Mouse (Mus musculus) c-Kit-positive CD71-positive TER-119-negative erythroid progenitor cells, embryonic 14.5 days (primary cell): ENCODE measurements around the gene Ptch1.

Source experiments
- DNase-seq: peaks from one replicate; pipeline ENCODE4 v3.0.0-alpha.2; 2013; ENCODE audit warnings: low read depth

The Ptch1 gene

GRCm38 (mm10) chr13:63540584-63540983 is 32.8 kb downstream of the Ptch1 start:
- no peak for DNase-seq

GRCm38 (mm10) chr13:63534981-63535380 is 38.4 kb downstream of the Ptch1 start:
- DNase-seq, result no peak

GRCm38 (mm10) chr13:63530857-63531256 is 42.5 kb downstream of the Ptch1 start:
- DNase-seq, result no peak

- no peak for DNase-seq
Measured at GRCm38 (mm10) chr13:63530371-63530764, 43.0 kb downstream of the Ptch1 start.

DNA sequence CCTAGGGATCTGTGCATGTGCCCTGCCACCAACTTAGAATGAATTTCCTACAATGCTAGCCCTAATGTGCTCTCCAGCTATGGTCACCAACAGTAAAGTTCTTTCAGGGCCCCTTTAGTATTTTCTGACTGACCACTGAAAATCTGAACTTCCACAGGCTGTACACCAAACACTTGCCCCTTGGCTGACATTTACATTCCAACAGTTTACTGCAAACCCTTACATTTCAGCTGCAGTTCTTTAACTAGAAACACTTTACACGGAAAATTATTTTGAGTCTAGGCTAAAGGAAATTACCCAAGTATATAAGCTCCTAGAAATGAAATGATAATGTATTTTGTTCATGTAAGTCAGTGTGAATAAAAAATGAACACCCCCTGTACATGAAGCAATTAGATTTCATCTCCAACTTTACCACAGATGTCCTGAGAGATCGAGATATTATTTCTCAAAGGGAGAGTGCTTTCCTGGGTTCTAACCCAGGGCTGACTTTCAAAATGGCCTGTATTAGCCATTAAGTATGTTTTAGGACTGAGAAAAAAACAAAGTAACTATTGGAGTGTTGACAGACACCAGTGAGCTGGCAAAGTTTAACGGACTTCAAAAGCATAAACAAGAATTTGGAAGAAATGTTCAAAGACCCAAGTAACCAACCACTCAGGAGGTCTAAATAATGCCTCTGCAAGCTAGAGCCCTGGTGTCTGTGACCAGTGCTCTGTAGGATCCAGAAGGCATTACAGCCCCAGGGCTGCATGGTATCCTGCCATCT is 43.6 kb downstream of the Ptch1 start:
- DNase-seq, result no peak

- DNase-seq, result no peak
Measured at GRCm38 (mm10) chr13:63528852-63529251, 44.5 kb downstream of the Ptch1 start.

DNA sequence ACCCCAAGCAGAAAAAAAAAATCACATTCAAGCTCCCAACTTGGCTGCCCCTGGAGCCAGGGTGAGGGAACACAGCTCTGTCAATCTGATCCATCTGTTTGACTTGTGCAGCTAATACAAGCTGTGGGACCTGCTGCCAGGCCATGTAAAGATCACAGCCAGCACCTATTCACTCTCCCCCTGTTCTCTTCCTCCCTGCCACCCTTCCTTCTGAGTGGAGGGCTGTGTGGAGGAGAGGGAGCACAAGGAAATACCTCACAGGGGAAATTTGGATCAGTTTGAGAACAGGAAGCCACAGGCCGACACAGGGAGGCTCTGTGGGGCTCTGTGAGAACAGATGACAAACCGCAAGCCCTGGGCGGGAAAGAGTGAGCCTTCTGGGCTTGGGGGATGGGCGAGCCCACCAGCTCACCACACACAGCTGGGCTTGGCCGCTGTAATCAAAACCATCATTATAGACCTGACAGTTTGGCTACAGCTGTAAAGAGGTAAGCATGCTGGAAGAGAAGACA is 45.2 kb downstream of the Ptch1 start:
- DNase-seq, result no peak

DNA sequence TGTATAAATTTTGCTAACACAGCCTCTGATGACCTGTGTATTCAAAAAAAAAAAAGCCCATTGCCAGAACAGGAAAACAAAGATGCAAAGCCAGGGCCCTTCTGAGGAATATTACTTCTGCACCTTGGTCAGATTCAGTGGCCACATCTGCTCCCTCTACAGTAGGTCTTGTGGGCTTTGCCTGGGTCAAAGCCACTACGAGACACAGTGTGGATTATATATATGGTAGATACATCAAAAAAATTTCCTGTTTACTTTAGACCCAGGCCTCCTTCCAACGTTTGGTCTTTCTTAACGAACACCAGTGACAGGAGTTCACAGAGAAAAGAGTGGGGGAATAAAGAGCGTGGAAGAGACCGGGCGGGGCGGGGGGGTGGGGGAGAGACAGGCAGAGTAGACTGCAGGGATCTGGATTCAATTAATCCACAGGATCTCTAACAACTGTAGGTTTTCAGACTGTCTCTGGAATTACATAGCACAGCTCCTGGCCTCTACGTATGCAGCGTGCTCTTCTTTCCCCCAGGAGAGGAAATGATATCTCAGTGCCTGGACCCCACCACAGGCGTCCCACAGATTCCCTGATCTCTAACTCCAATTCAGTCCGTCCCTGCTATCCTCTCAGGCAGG is 47.7 kb downstream of the Ptch1 start:
- no peak for DNase-seq

DNA sequence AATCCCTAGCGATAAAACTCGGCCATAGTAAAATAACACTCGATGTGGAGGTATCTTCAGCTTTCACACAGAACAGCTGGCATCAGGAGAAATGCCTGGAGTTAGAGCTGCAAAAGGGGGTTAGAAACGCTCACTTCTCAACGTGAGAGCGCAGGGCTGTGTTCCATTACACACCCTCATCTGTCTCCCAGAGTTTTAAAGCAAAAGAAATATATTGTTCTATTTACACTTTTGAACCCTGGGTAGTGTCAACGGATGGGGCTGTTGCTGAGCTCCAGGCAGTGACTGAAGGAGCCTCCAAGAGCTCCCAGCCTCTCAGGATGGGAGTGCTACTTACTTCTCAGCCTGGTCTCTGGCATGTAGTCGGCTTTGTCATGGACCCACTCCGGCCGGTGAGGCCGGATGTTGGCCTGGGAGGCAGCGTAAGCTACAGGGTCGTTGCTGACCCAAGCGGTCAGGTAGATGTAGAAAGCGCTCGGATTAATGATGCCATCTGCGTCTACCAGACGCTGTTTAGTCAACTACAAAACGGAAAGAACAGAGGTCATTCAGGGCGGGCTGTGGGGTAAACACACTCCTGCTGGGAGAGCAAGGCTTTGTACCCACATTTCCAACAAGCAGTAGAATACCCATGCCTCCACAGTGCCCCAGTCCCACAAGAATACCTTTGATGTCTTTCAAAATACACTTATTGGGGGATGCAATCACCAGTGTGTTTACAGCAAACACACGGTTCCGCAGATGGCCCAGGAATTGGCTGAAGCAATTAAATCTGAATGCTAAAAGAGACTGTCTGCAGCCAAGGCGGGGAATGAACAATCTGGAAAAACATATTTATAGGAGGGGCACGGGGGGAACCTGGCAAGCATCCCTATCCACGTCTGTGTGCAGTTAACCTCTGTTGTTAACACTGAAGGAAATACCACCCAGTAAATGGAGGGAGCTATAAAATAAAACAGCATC is 48.5 kb downstream of the Ptch1 start:
- no peak for DNase-seq

- DNase-seq, result no peak
Measured at GRCm38 (mm10) chr13:63524061-63524460, 49.3 kb downstream of the Ptch1 start.

DNA sequence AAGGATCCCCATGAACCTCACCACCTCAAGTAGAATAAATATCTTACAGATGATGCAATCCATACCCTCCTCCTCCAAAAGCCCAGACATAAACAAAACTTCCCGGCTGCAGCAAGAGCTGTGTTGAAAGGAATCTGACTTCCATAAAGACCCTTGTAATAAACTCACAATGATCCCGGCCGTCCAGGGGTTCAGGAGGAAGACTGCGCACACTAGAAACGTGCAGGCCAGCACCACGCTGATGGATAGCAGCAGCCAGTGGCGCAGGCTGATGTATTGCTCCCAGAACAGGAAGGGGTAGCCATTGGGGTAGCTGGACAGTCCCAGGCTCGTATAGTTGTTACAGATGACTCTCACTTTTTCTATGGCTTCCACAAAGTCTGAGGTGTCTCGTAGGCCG is 50.6 kb downstream of the Ptch1 start:
- DNase-seq, result no peak

DNA sequence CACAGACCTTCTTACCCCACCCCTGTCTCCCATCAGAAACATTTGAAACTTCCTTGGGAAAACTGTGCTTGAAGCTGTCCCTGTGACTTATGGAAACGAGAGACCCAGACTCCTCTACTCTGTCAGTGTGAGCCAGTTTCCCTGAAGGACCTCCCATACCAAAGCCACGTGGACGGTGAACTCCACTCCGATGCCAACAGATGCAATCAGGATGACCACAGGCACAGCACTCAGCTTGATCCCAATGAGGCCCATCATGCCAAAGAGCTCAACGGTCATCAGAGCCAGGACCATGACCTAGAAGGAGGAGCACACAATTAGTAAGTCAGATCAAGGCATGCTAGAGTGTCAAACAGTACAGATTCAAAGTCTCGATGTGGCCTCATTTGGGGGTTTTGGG is 53.3 kb downstream of the Ptch1 start:
- no peak for DNase-seq

DNA sequence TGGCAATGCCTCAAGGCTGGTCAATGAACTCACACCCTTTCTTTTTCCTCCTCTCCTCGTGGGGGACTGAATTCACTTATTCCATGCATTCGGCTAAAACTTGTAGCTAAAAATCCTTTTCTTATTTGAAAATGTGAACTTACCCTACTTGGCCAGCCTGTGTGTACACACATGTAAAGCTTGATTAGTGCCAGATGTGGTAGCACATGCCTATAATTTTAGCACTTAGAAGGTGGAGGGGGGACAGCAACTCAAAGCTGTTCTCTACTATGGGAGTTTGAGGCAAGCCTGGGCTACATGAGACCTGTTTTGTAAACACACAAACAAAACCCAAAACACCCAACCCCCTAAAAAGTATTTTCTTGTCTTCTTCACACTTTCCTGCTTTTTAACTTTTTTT is 56.9 kb downstream of the Ptch1 start:
- no peak for DNase-seq

DNA sequence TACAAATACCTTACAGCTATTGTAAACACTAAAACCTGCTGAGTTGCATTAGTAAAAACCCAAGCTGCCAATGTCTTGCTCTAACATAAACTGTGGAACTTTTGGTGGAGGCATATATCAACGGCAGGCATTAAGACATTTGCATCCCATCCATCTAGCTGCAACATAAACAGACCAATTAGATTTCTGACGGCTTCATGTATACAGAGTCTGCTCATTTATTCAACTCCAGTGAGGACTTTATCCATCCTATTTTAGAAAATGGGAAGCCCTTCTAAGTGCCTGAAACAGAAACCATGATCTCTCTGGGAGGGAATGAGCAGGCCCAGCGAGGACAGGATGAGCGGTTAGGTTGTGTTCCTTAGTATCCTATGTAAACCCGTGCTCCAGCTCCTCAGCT is 57.9 kb downstream of the Ptch1 start:
- DNase-seq, result no peak

DNA sequence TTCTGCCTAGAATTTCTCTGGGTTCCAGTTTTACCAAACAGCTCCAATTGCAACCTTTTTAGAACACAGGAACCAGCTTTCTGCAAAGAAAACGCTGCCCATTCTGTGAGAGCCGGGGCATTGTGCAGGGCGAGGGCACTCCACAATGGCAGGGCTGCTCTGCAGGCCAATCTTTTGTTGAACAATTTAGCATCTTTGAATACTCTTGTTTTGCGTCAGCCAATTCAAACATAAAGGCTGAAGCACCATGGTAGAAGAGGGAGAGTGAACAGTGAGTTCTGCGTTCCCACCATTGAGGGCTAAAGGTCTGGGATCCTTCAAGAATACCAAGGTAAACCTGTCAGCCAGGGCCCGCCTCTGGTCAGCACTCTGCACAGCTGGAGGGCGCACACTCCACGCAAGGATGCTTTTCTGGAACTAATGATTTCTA is 58.5 kb downstream of the Ptch1 start:
- no peak for DNase-seq

- no peak for DNase-seq
Measured at GRCm38 (mm10) chr13:63513374-63514098, 59.9 kb downstream of the Ptch1 start.

DNA sequence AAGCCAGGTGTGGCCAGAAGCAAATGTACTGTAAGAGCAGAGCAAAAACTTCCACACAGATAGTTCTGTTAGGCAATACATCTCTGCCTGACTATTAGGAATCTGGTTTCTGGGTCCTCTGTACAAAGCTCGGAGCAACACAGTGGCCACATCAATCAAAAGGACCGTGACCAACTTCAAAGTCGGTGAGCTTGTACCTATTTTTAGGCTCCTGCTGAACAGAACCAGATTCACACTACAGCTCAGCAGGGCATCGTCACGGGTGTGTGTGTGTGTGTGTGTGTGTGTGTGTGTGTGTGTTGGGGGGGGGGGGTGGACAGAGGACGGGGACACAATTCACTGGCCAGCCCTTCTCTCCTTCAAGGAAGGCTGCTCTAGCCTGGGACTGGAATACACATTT is 61.0 kb downstream of the Ptch1 start:
- DNase-seq, result no peak

DNA sequence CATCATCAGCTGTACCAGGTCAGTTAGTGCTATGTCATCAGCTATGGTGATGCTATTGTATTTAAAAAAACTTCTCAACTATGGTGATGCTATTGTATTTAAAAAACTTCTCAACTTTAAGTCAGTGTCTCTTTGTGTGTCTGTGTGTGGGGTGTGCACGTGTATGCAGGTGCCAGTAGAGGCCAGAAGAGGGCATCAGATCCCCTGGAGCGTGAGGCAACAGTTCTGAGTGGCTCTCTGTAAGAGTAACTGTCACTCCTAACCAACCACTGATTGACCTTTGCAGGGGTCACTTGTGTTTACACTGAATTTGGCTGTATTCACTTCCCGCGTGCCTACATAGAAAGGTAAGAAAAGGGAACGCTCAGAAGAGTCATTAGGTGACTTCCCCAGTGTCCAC is 65.6 kb downstream of the Ptch1 start:
- no peak for DNase-seq

- DNase-seq, result no peak
Measured at GRCm38 (mm10) chr13:63507001-63507556, 66.3 kb downstream of the Ptch1 start.

GRCm38 (mm10) chr13:63506364-63506763 is 67.0 kb downstream of the Ptch1 start:
- no peak for DNase-seq

- no peak for DNase-seq
Measured at GRCm38 (mm10) chr13:63502391-63502790, 71.0 kb downstream of the Ptch1 start.
